Mouse (Mus musculus): ENCODE results near the gene Dnah6. TPM values are rescaled to one million over a fixed set of nuclear protein-coding genes. Genes with fewer than 3 reads are reported as not detected.

Gene Dnah6
- polyA plus RNA-seq, 1 experiment, result 1.9 TPM

- H3K4me3 ChIP-seq (replicated peaks; ENCODE audit: insufficient read depth, low read depth, low read length), result no peak overlapping the region
- TF ChIP-seq POLR2A (IDR thresholded peaks at IDR 0.05; ENCODE audit: borderline replicate concordance, insufficient read depth, low read length) (no peak), CTCF (IDR thresholded peaks at IDR 0.05; ENCODE audit: borderline replicate concordance, insufficient read depth, low read depth, low read length) (no peak)
- 57% methylated on average over 4 of the region's 4 CpGs for WGBS
- peaks cover 14% of the 10 kb centered on the region for H3K4me1 ChIP-seq (ENCODE audit: control insufficient read depth, insufficient read depth, low read length)
- no peaks in the 10 kb centered on the region for H3K27me3 ChIP-seq (ENCODE audit: control insufficient read depth, insufficient read depth, low read length)
- no peak for DNase-seq
- no peak overlapping the region for H3K27ac ChIP-seq (ENCODE audit: insufficient read depth, low read length)
Observed at GRCm38 (mm10) chr6:73253584-73253983, 32.1 kb upstream of the Dnah6 start.

- Histone ChIP-seq H3K4me1 (ENCODE audit: control insufficient read depth, insufficient read depth, low read length) (peaks cover 14% of the 10 kb centered on the region), H3K4me3 (replicated peaks; ENCODE audit: insufficient read depth, low read depth, low read length) (no peak overlapping the region), H3K27me3 (ENCODE audit: control insufficient read depth, insufficient read depth, low read length) (no peaks in the 10 kb centered on the region), H3K27ac (ENCODE audit: insufficient read depth, low read length) (no peak overlapping the region)
- WGBS, result 97% methylated on average over 2 of the region's 2 CpGs
- no peak for DNase-seq
- TF ChIP-seq POLR2A (IDR thresholded peaks at IDR 0.05; ENCODE audit: borderline replicate concordance, insufficient read depth, low read length) (no peak), CTCF (IDR thresholded peaks at IDR 0.05; ENCODE audit: borderline replicate concordance, insufficient read depth, low read depth, low read length) (no peak)
Observed at GRCm38 (mm10) chr6:73253006-73253405, 31.6 kb upstream of the Dnah6 start.

- no peak for TF ChIP-seq CTCF (IDR thresholded peaks at IDR 0.05; ENCODE audit: borderline replicate concordance, insufficient read depth, low read depth, low read length)
- no peak for TF ChIP-seq POLR2A (IDR thresholded peaks at IDR 0.05; ENCODE audit: borderline replicate concordance, insufficient read depth, low read length)
- peaks cover 14% of the 10 kb centered on the region for H3K4me1 ChIP-seq (ENCODE audit: control insufficient read depth, insufficient read depth, low read length)
- no peak overlapping the region for H3K4me3 ChIP-seq (replicated peaks; ENCODE audit: insufficient read depth, low read depth, low read length)
- no peaks in the 10 kb centered on the region for H3K27me3 ChIP-seq (ENCODE audit: control insufficient read depth, insufficient read depth, low read length)
- DNase-seq, result no peak
- no peak overlapping the region for H3K27ac ChIP-seq (ENCODE audit: insufficient read depth, low read length)
Observed at GRCm38 (mm10) chr6:73252396-73252795, 30.9 kb upstream of the Dnah6 start.

- TF ChIP-seq CTCF (IDR thresholded peaks at IDR 0.05; ENCODE audit: borderline replicate concordance, insufficient read depth, low read depth, low read length) (no peak), POLR2A (IDR thresholded peaks at IDR 0.05; ENCODE audit: borderline replicate concordance, insufficient read depth, low read length) (no peak)
- H3K27ac ChIP-seq (ENCODE audit: insufficient read depth, low read length), result no peak overlapping the region
- DNase-seq, result no peak
- 25% methylated on average over 11 of the region's 11 CpGs for WGBS
- H3K27me3 ChIP-seq (ENCODE audit: control insufficient read depth, insufficient read depth, low read length), result no peaks in the 10 kb centered on the region
- peaks cover 14% of the 10 kb centered on the region for H3K4me1 ChIP-seq (ENCODE audit: control insufficient read depth, insufficient read depth, low read length)
- H3K4me3 ChIP-seq (replicated peaks; ENCODE audit: insufficient read depth, low read depth, low read length), result no peak overlapping the region
Observed at GRCm38 (mm10) chr6:73251336-73251735, 29.9 kb upstream of the Dnah6 start.

- WGBS, result 51% methylated on average over 4 of the region's 4 CpGs
- Histone ChIP-seq H3K27me3 (ENCODE audit: control insufficient read depth, insufficient read depth, low read length) (no peaks in the 10 kb centered on the region), H3K4me3 (replicated peaks; ENCODE audit: insufficient read depth, low read depth, low read length) (peak overlapping the region; percentile 87), H3K4me1 (ENCODE audit: control insufficient read depth, insufficient read depth, low read length) (peaks cover 14% of the 10 kb centered on the region), H3K27ac (ENCODE audit: insufficient read depth, low read length) (no peak overlapping the region)
- TF ChIP-seq POLR2A (IDR thresholded peaks at IDR 0.05; ENCODE audit: borderline replicate concordance, insufficient read depth, low read length) (no peak), CTCF (IDR thresholded peaks at IDR 0.05; ENCODE audit: borderline replicate concordance, insufficient read depth, low read depth, low read length) (no peak)
- no peak for DNase-seq
Observed at GRCm38 (mm10) chr6:73249851-73250250, 28.4 kb upstream of the Dnah6 start.

- Histone ChIP-seq H3K4me1 (ENCODE audit: control insufficient read depth, insufficient read depth, low read length) (peaks cover 6% of the 10 kb centered on the region; the same call in 1 of the 2 replicates), H3K27ac (ENCODE audit: insufficient read depth, low read length) (no peak overlapping the region), H3K27me3 (ENCODE audit: control insufficient read depth, insufficient read depth, low read length) (no peaks in the 10 kb centered on the region), H3K4me3 (replicated peaks; ENCODE audit: insufficient read depth, low read depth, low read length) (peak overlapping the region; percentile 87)
- under 1% methylated on average over 12 of the region's 12 CpGs for WGBS
- TF ChIP-seq CTCF (IDR thresholded peaks at IDR 0.05; ENCODE audit: borderline replicate concordance, insufficient read depth, low read depth, low read length) (no peak), POLR2A (IDR thresholded peaks at IDR 0.05; ENCODE audit: borderline replicate concordance, insufficient read depth, low read length) (no peak)
- DNase-seq, result peak; percentile 48 to 60
Observed at GRCm38 (mm10) chr6:73249049-73249422, 27.6 kb upstream of the Dnah6 start.

GRCm38 (mm10) chr6:73248237-73249048 is 27.0 kb upstream of the Dnah6 start, which contains the start of gene Suclg1:
Gene Suclg1, plus strand, starts transcription at chr6:73248382.
- Histone ChIP-seq H3K27ac (ENCODE audit: insufficient read depth, low read length) (peak within 1 kb of the TSS; percentile 72), H3K27me3 (ENCODE audit: control insufficient read depth, insufficient read depth, low read length) (no peaks in the 10 kb centered on the region), H3K4me3 (replicated peaks; ENCODE audit: insufficient read depth, low read depth, low read length) (peak within 1 kb of the TSS; percentile 87), H3K4me1 (ENCODE audit: control insufficient read depth, insufficient read depth, low read length) (peaks cover 3% of the 10 kb centered on the region; the same call in 1 of the 2 replicates)
- WGBS, result under 1% methylated on average over 58 of the region's 58 CpGs
- no peak for TF ChIP-seq CTCF (IDR thresholded peaks at IDR 0.05; ENCODE audit: borderline replicate concordance, insufficient read depth, low read depth, low read length)
- TF ChIP-seq POLR2A (IDR thresholded peaks at IDR 0.05; ENCODE audit: borderline replicate concordance, insufficient read depth, low read length), result peak; percentile 83
- DNase-seq, result peak; percentile 89 to 90

GRCm38 (mm10) chr6:73247452-73247851 is 26.0 kb upstream of the Dnah6 start:
- H3K27me3 ChIP-seq (ENCODE audit: control insufficient read depth, insufficient read depth, low read length), result no peaks in the 10 kb centered on the region
- no peak overlapping the region for H3K4me3 ChIP-seq (replicated peaks; ENCODE audit: insufficient read depth, low read depth, low read length)
- 40% methylated on average over 4 of the region's 4 CpGs for WGBS
- H3K4me1 ChIP-seq (ENCODE audit: control insufficient read depth, insufficient read depth, low read length), result peaks cover 3% of the 10 kb centered on the region; the same call in 1 of the 2 replicates
- no peak for DNase-seq
- TF ChIP-seq POLR2A (IDR thresholded peaks at IDR 0.05; ENCODE audit: borderline replicate concordance, insufficient read depth, low read length) (no peak), CTCF (IDR thresholded peaks at IDR 0.05; ENCODE audit: borderline replicate concordance, insufficient read depth, low read depth, low read length) (no peak)
- H3K27ac ChIP-seq (ENCODE audit: insufficient read depth, low read length), result no peak overlapping the region

All from cerebellum, adult 2 months (tissue).